Mouse (Mus musculus): ENCODE measurements around the gene Fbxo47. TPM values are rescaled to one million over a fixed set of nuclear protein-coding genes. Genes with fewer than 3 reads are reported as not detected.

The Fbxo47 gene
- total and polyA plus RNA-seq, 3 experiments: 0.73 to 1.2 TPM; not detected in 1

DNA sequence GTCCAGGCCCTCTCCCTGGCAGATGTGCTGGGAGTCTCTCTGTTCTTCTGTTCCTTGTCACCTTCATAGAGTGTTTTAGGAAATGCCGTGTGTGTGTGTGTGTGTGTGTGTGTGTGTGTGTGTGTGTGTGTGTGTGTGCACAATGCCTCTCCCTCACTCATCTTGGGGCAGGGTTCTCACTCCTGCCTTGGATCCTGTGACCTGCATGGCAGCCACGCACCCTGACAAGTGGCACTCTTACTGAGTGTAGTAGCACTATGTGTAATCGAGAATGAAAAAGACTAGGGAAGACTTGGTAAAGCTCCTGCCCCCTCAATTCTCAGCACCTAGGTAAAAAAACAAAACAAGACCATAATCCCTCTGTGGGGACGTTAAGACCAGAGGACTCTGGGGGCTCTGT is 64.9 kb downstream of the Fbxo47 start:
- Histone ChIP-seq H3K4me3 (ENCODE audit: control insufficient read depth in 1 of 2, insufficient read depth in 1 of 2, low read depth in 2 of 2, low read length in 2 of 2) (no peak overlapping the region), H3K9ac (ENCODE audit: control insufficient read depth, low read depth, low read length, poor library complexity, severe bottlenecking) (no peak overlapping the region), H3K79me2 (ENCODE audit: control insufficient read depth, insufficient read depth, low read length, poor library complexity) (no peaks in the 10 kb centered on the region), H3K4me1 (ENCODE audit: control insufficient read depth in 1 of 2, insufficient read depth in 2 of 2, low read length in 2 of 2) (peaks cover 4 to 7% of the 10 kb centered on the region in 2 experiments; a peak in 3 of 4 replicates), H3K36me3 (ENCODE audit: control insufficient read depth in 1 of 2, insufficient read depth in 2 of 2, low read length in 2 of 2) (peaks cover 0 to 7% of the 10 kb centered on the region in 2 experiments; a peak in 1 of 4 replicates), H3K27me3 (ENCODE audit: control insufficient read depth in 1 of 2, insufficient read depth in 2 of 2, low read length in 2 of 2) (no peaks in the 10 kb centered on the region), H3K9me3 (replicated peaks; ENCODE audit: insufficient read depth, low read length) (no peaks in the 10 kb centered on the region), H3K27ac (ENCODE audit: control insufficient read depth, low read depth, low read length) (no peak overlapping the region)
- no peak for DNase-seq (ENCODE audit: low read depth, low spot score)
- no peak for TF ChIP-seq TCF12 (IDR thresholded peaks at IDR 0.05; ENCODE audit: low read depth, low read length)
- TF ChIP-seq USF2 (IDR thresholded peaks at IDR 0.05; ENCODE audit: borderline replicate concordance in 1 of 2, insufficient read depth in 1 of 2, low read depth in 1 of 2, low read length in 2 of 2): no peak
- TF ChIP-seq ZKSCAN1 (IDR thresholded peaks at IDR 0.05; ENCODE audit: low read depth, low read length): no peak
- TF ChIP-seq CHD2 (IDR thresholded peaks at IDR 0.05; ENCODE audit: low read length): no peak
- TF ChIP-seq EP300 (IDR thresholded peaks at IDR 0.05; ENCODE audit: low read depth in 1 of 2, low read length in 2 of 2): no peak

DNA sequence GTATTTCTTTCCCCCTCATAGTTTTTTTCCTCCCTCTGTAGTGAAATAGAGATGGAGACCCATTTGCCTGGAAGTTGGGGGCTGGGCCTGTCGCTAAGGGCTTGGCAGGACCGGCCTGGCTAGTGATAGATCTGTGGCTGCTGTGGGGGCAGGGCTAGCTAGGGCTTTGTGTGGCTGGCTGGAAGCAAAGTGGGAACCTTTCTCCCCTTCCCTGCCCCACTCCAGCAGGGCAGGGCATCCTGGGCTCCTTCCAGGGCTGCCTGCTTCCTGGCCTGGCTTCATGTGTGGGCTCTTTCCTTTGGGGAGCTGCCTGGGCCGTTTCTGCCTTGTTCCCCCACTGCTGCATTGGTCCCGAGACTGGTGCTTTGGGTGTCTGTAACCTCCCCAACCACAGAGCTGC is 65.4 kb downstream of the Fbxo47 start:
- Histone ChIP-seq H3K27me3 (ENCODE audit: control insufficient read depth in 1 of 2, insufficient read depth in 2 of 2, low read length in 2 of 2) (no peaks in the 10 kb centered on the region), H3K4me1 (ENCODE audit: control insufficient read depth in 1 of 2, insufficient read depth in 2 of 2, low read length in 2 of 2) (peaks cover 4 to 7% of the 10 kb centered on the region in 2 experiments; a peak in 3 of 4 replicates), H3K36me3 (ENCODE audit: control insufficient read depth in 1 of 2, insufficient read depth in 2 of 2, low read length in 2 of 2) (peaks cover 0 to 7% of the 10 kb centered on the region in 2 experiments; a peak in 1 of 4 replicates), H3K79me2 (ENCODE audit: control insufficient read depth, insufficient read depth, low read length, poor library complexity) (no peaks in the 10 kb centered on the region), H3K9me3 (replicated peaks; ENCODE audit: insufficient read depth, low read length) (no peaks in the 10 kb centered on the region), H3K4me3 (ENCODE audit: control insufficient read depth in 1 of 2, insufficient read depth in 1 of 2, low read depth in 2 of 2, low read length in 2 of 2) (no peak overlapping the region), H3K9ac (ENCODE audit: control insufficient read depth, low read depth, low read length, poor library complexity, severe bottlenecking) (no peak overlapping the region), H3K27ac (ENCODE audit: control insufficient read depth, low read depth, low read length) (no peak overlapping the region)
- DNase-seq (ENCODE audit: low read depth, low spot score): no peak
- no peak for TF ChIP-seq MXI1 (IDR thresholded peaks at IDR 0.05; ENCODE audit: low read depth, low read length)
- TF ChIP-seq UBTF (IDR thresholded peaks at IDR 0.05; ENCODE audit: borderline replicate concordance, insufficient read depth, low read depth, low read length): no peak
- TF ChIP-seq EP300 (IDR thresholded peaks at IDR 0.05; ENCODE audit: low read depth in 1 of 2, low read length in 2 of 2): no peak
- no peak for TF ChIP-seq MAFK (IDR thresholded peaks at IDR 0.05; ENCODE audit: borderline replicate concordance, low read depth, low read length)
- no peak for TF ChIP-seq POLR2A (IDR thresholded peaks at IDR 0.05; ENCODE audit: control insufficient read depth in 1 of 2, insufficient read depth in 1 of 2, low read depth in 1 of 2, low read length in 2 of 2, poor library complexity in 1 of 2)
- TF ChIP-seq MYC (IDR thresholded peaks at IDR 0.05; ENCODE audit: low read depth, low read length): no peak
- no peak for TF ChIP-seq TCF12 (IDR thresholded peaks at IDR 0.05; ENCODE audit: low read depth, low read length)

DNA sequence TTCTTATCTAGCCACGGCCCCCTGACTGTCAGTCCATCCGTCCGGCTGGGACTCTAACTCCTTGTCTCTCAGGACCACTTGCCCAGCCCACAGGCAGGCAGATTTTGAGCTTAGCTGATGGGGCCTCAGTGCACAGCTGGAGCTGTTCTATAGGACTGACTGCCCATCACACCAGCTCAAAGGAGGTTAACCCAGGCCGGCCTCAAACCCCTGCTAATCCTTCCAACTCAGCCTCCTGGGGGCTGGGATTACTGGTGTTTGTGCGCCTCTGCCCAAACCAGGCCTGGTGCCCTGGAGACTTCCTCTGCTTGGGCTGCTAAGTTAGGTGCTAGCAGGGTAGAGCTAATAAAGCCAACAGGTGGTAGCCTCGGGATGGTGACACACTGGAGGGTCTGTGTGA is 66.0 kb downstream of the Fbxo47 start:
- Histone ChIP-seq H3K79me2 (ENCODE audit: control insufficient read depth, insufficient read depth, low read length, poor library complexity) (no peaks in the 10 kb centered on the region), H3K27me3 (ENCODE audit: control insufficient read depth in 1 of 2, insufficient read depth in 2 of 2, low read length in 2 of 2) (no peaks in the 10 kb centered on the region), H3K27ac (ENCODE audit: control insufficient read depth, low read depth, low read length) (peak overlapping the region; percentile 60), H3K36me3 (ENCODE audit: control insufficient read depth in 1 of 2, insufficient read depth in 2 of 2, low read length in 2 of 2) (peaks cover 0 to 7% of the 10 kb centered on the region in 2 experiments; a peak in 1 of 4 replicates), H3K9ac (ENCODE audit: control insufficient read depth, low read depth, low read length, poor library complexity, severe bottlenecking) (no peak overlapping the region; the same call in 1 of the 2 replicates), H3K4me3 (ENCODE audit: control insufficient read depth in 1 of 2, insufficient read depth in 1 of 2, low read depth in 2 of 2, low read length in 2 of 2) (peak overlapping the region in 1 of 2 experiments; percentile 35; a peak in 1 of 4 replicates), H3K4me1 (ENCODE audit: control insufficient read depth in 1 of 2, insufficient read depth in 2 of 2, low read length in 2 of 2) (peaks cover 4 to 7% of the 10 kb centered on the region in 2 experiments; a peak in 3 of 4 replicates), H3K9me3 (replicated peaks; ENCODE audit: insufficient read depth, low read length) (no peaks in the 10 kb centered on the region)
- TF ChIP-seq TBP (IDR thresholded peaks at IDR 0.05; ENCODE audit: low read depth, low read length) (no peak), POLR2A (IDR thresholded peaks at IDR 0.05; ENCODE audit: control insufficient read depth in 1 of 2, insufficient read depth in 1 of 2, low read depth in 1 of 2, low read length in 2 of 2, poor library complexity in 1 of 2) (no peak), POLR2AphosphoS2 (IDR thresholded peaks at IDR 0.05; ENCODE audit: low read length) (no peak), GABPA (IDR thresholded peaks at IDR 0.05; ENCODE audit: low read depth, low read length) (no peak), MAZ (IDR thresholded peaks at IDR 0.05; ENCODE audit: low read depth, low read length) (no peak), MXI1 (IDR thresholded peaks at IDR 0.05; ENCODE audit: low read depth, low read length) (no peak), UBTF (IDR thresholded peaks at IDR 0.05; ENCODE audit: borderline replicate concordance, insufficient read depth, low read depth, low read length) (no peak), NRF1 (IDR thresholded peaks at IDR 0.05; ENCODE audit: insufficient read depth, low read depth, low read length, poor library complexity, severe bottlenecking) (no peak), TCF12 (IDR thresholded peaks at IDR 0.05; ENCODE audit: low read depth, low read length) (no peak), USF2 (IDR thresholded peaks at IDR 0.05; ENCODE audit: borderline replicate concordance in 1 of 2, insufficient read depth in 1 of 2, low read depth in 1 of 2, low read length in 2 of 2) (no peak)
- DNase-seq (ENCODE audit: low read depth, low spot score): no peak

Measured in MEL (cell line).